Mouse (Mus musculus): ENCODE data around the gene Snx33. TPM values are rescaled to one million over a fixed set of nuclear protein-coding genes. Genes with fewer than 3 reads are reported as not detected.

Gene Snx33
- polyA plus RNA-seq, 1 experiment from 2014 or later = 5.5 TPM

GRCm38 (mm10) chr9:56901187-56901586, 27.0 kb downstream of the Snx33 start:
- no peak overlapping the region for H3K4me3 ChIP-seq (ENCODE audit: low read depth, low read length)
- H3K27ac ChIP-seq (replicated peaks) = peak overlapping the region; percentile 70
- TF ChIP-seq CTCF (IDR thresholded peaks at IDR 0.05; ENCODE audit: low read depth) = peak; percentile 24; the same call in 1 of the 2 replicates
- TF ChIP-seq EP300 (optimal IDR thresholded peaks at IDR 0.05) = peak; percentile 41
- H3K27me3 ChIP-seq (ENCODE audit: control insufficient read depth, insufficient read depth, low read length) = no peaks in the 10 kb centered on the region
- peak; percentile 91 for DNase-seq (ENCODE audit: low spot score)
- no peak overlapping the region for H3K4me2 ChIP-seq (replicated peaks; ENCODE audit: low read depth)
- no peak overlapping the region for H3K9ac ChIP-seq (ENCODE audit: low read length)
- no peaks in the 10 kb centered on the region for H3K4me1 ChIP-seq (replicated peaks; ENCODE audit: control insufficient read depth, insufficient read depth)
- no peaks in the 10 kb centered on the region for H3K9me3 ChIP-seq (ENCODE audit: control insufficient read depth, low read length)
- H3K36me3 ChIP-seq (ENCODE audit: control insufficient read depth, insufficient read depth, low read length) = no peaks in the 10 kb centered on the region
- 38% methylated on average over 8 of the region's 8 CpGs for WGBS
- peak; percentile 96 for ATAC-seq (ENCODE audit: low FRiP score, low TSS enrichment)

DNA sequence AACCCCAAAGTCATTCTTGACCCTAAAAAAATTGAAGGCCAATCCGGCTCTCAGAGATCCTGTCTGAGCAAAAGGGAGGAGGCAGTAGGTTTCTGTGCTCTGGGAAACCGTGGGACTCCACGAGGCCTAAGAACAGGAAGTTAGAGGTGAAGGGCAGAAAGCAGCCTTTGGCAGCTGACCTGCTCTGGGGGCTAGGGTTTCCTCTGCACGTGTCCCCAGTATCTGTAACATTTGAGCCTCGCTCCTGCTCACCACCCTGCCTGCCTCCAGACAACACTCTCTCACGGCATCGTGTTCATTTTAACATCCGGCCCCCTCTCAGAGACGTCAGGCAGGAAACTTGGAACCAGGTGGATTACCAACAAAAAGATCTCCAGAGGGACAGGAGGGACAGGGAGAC, 27.6 kb downstream of the Snx33 start:
- Histone ChIP-seq H3K9ac (ENCODE audit: low read length) (no peak overlapping the region), H3K4me2 (replicated peaks; ENCODE audit: low read depth) (no peak overlapping the region), H3K4me1 (replicated peaks; ENCODE audit: control insufficient read depth, insufficient read depth) (no peaks in the 10 kb centered on the region), H3K27me3 (ENCODE audit: control insufficient read depth, insufficient read depth, low read length) (no peaks in the 10 kb centered on the region), H3K4me3 (ENCODE audit: low read depth, low read length) (no peak overlapping the region), H3K9me3 (ENCODE audit: control insufficient read depth, low read length) (no peaks in the 10 kb centered on the region), H3K27ac (replicated peaks) (peak overlapping the region; percentile 70), H3K36me3 (ENCODE audit: control insufficient read depth, insufficient read depth, low read length) (no peaks in the 10 kb centered on the region)
- no peak for TF ChIP-seq CTCF (IDR thresholded peaks at IDR 0.05; ENCODE audit: low read depth)
- TF ChIP-seq EP300 (optimal IDR thresholded peaks at IDR 0.05) = no peak
- DNase-seq (ENCODE audit: low spot score) (no peak), ATAC-seq (ENCODE audit: low FRiP score, low TSS enrichment) (no peak)
- WGBS = 32% methylated on average over 9 of the region's 9 CpGs

GRCm38 (mm10) chr9:56900060-56900459, 28.1 kb downstream of the Snx33 start:
- Histone ChIP-seq H3K9ac (ENCODE audit: low read length) (no peak overlapping the region), H3K4me3 (ENCODE audit: low read depth, low read length) (no peak overlapping the region), H3K4me1 (replicated peaks; ENCODE audit: control insufficient read depth, insufficient read depth) (no peaks in the 10 kb centered on the region), H3K36me3 (ENCODE audit: control insufficient read depth, insufficient read depth, low read length) (no peaks in the 10 kb centered on the region), H3K4me2 (replicated peaks; ENCODE audit: low read depth) (no peak overlapping the region), H3K27ac (replicated peaks) (peak overlapping the region; percentile 70), H3K9me3 (ENCODE audit: control insufficient read depth, low read length) (no peaks in the 10 kb centered on the region), H3K27me3 (ENCODE audit: control insufficient read depth, insufficient read depth, low read length) (no peaks in the 10 kb centered on the region)
- TF ChIP-seq EP300 (optimal IDR thresholded peaks at IDR 0.05) = no peak
- TF ChIP-seq CTCF (IDR thresholded peaks at IDR 0.05; ENCODE audit: low read depth) = no peak
- ATAC-seq (ENCODE audit: low FRiP score, low TSS enrichment) = no peak
- DNase-seq (ENCODE audit: low spot score) = no peak

DNA sequence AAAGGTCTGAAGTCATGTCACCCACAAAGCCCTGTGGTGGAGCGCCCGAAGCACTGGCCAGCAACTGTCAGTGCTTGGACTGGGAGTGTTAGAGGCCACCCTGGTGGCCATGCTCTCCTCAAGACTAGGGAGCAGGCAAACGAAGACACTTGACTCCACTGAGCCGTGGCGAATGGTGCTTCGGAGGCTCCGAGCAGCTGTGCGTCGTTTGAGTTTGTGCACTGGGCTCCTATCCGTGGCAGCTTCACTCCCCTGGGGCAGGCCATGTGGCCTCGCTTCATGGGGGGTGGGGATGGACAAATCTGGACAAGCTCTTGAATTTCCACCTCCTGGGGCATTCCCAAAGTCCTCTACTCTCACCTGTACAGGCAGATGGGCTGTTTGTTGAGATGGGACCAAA, 28.8 kb downstream of the Snx33 start:
- no peak overlapping the region for H3K9ac ChIP-seq (ENCODE audit: low read length)
- no peaks in the 10 kb centered on the region for H3K36me3 ChIP-seq (ENCODE audit: control insufficient read depth, insufficient read depth, low read length)
- no peak for DNase-seq (ENCODE audit: low spot score)
- H3K4me1 ChIP-seq (replicated peaks; ENCODE audit: control insufficient read depth, insufficient read depth) = no peaks in the 10 kb centered on the region
- TF ChIP-seq CTCF (IDR thresholded peaks at IDR 0.05; ENCODE audit: low read depth) (no peak), EP300 (optimal IDR thresholded peaks at IDR 0.05) (no peak)
- no peak overlapping the region for H3K4me3 ChIP-seq (ENCODE audit: low read depth, low read length)
- H3K27me3 ChIP-seq (ENCODE audit: control insufficient read depth, insufficient read depth, low read length) = no peaks in the 10 kb centered on the region
- no peak overlapping the region for H3K27ac ChIP-seq (replicated peaks)
- no peaks in the 10 kb centered on the region for H3K9me3 ChIP-seq (ENCODE audit: control insufficient read depth, low read length)
- 79% methylated on average over 11 of the region's 11 CpGs for WGBS
- no peak for ATAC-seq (ENCODE audit: low FRiP score, low TSS enrichment)
- no peak overlapping the region for H3K4me2 ChIP-seq (replicated peaks; ENCODE audit: low read depth)

GRCm38 (mm10) chr9:56896779-56897178, 31.4 kb downstream of the Snx33 start:
- H3K4me3 ChIP-seq (ENCODE audit: low read depth, low read length) = no peak overlapping the region
- H3K9me3 ChIP-seq (ENCODE audit: control insufficient read depth, low read length) = no peaks in the 10 kb centered on the region
- H3K27me3 ChIP-seq (ENCODE audit: control insufficient read depth, insufficient read depth, low read length) = no peaks in the 10 kb centered on the region
- H3K4me1 ChIP-seq (replicated peaks; ENCODE audit: control insufficient read depth, insufficient read depth) = no peaks in the 10 kb centered on the region
- WGBS = 83% methylated on average over 12 of the region's 12 CpGs
- no peak overlapping the region for H3K9ac ChIP-seq (ENCODE audit: low read length)
- no peak overlapping the region for H3K4me2 ChIP-seq (replicated peaks; ENCODE audit: low read depth)
- ATAC-seq (ENCODE audit: low FRiP score, low TSS enrichment) = no peak
- no peak for DNase-seq (ENCODE audit: low spot score)
- no peak for TF ChIP-seq EP300 (optimal IDR thresholded peaks at IDR 0.05)
- TF ChIP-seq CTCF (IDR thresholded peaks at IDR 0.05; ENCODE audit: low read depth) = no peak
- H3K27ac ChIP-seq (replicated peaks) = no peak overlapping the region
- H3K36me3 ChIP-seq (ENCODE audit: control insufficient read depth, insufficient read depth, low read length) = no peaks in the 10 kb centered on the region

DNA sequence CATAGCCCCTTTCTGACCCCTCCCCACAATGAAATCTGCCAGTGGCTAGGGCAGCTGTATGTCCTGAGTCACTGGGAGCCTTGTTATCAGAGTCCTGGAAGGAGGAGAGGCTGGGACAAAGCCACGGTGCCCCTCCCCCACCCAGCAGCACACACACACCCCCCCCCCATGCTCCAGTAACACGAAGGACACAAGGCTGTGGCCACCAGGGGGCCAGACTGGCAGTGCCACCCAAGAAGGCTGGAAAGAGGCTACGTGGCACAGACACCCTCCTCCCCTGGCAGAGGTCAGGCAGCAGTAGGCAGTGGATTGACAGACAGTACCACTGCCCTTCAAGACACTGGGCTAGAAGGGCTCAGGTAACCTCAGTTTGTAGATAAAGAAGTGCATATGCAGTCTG, 34.2 kb downstream of the Snx33 start:
- DNase-seq (ENCODE audit: low spot score) = peak; percentile 88
- Histone ChIP-seq H3K4me1 (replicated peaks; ENCODE audit: control insufficient read depth, insufficient read depth) (0 out of 2 replicates have a peak, but pooled peaks cover 2% of the 10 kb centered on the region), H3K36me3 (ENCODE audit: control insufficient read depth, insufficient read depth, low read length) (no peaks in the 10 kb centered on the region), H3K9ac (ENCODE audit: low read length) (0 out of 2 replicates have a peak overlapping the region, but pooled peaks have one; percentile 4), H3K27me3 (ENCODE audit: control insufficient read depth, insufficient read depth, low read length) (no peaks in the 10 kb centered on the region), H3K27ac (replicated peaks) (no peak overlapping the region), H3K4me2 (replicated peaks; ENCODE audit: low read depth) (no peak overlapping the region), H3K9me3 (ENCODE audit: control insufficient read depth, low read length) (no peaks in the 10 kb centered on the region), H3K4me3 (ENCODE audit: low read depth, low read length) (no peak overlapping the region)
- peak; percentile 50 for ATAC-seq (ENCODE audit: low FRiP score, low TSS enrichment)
- peak; percentile 70 for TF ChIP-seq CTCF (IDR thresholded peaks at IDR 0.05; ENCODE audit: low read depth)
- no peak for TF ChIP-seq EP300 (optimal IDR thresholded peaks at IDR 0.05)
- WGBS = 15% methylated on average over 3 of the region's 3 CpGs
